Mouse (Mus musculus) small intestine, adult 2 months (tissue): Measurements from ENCODE around the gene AA467197.

Source experiments
- CTCF ChIP-seq: fragments of 200-500 bp; IDR thresholded peaks from 2 replicates; pipeline ENCODE4 v1.5.1; 2012; ENCODE audit warnings: low read depth, mild to moderate bottlenecking, control low read depth, inconsistent platforms, low read length, moderate library complexity, mixed read lengths; ENCODE audit not compliant: insufficient replicate concordance, insufficient read length; ENCODE audit errors: extremely low read depth
- POLR2A ChIP-seq: fragments of 200-500 bp; IDR thresholded peaks from 2 replicates; pipeline ENCODE4 v1.6.1; 2012; ENCODE audit warnings: low read depth, mild to moderate bottlenecking, control low read depth, inconsistent platforms, low read length, moderate library complexity

DNA sequence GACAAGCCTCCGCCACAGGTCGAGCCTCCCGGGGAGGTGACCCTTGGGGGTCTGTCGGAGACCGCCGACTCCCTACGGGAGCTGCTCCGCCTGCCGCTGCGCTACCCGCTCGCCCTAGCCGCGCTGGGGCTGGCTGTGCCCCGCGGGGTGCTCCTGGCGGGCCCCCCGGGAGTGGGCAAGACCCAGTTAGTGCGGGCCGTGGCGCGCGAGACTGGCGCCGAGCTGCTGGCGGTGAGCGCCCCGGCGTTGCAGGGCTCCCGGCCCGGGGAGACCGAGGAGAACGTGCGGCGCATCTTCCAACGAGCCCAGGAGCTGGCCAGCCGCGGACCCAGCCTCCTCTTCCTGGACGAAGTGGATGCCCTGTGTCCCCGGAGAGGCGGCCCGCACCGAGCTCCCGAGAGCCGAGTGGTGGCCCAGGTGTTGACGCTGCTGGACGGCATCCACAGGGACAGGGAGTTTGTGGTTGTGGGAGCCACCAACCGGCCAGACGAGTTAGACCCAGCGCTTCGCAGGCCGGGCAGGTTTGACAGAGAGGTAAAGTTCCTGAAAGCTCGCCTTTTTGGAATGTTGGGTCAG, 5.5 kb upstream of the AA467197 start:
- TF ChIP-seq CTCF: no peak
- TF ChIP-seq POLR2A: no peak
